Mouse (Mus musculus) thymus, postnatal 0 days (tissue): ENCODE measurements around the gene Zbtb5. TPM values are rescaled to one million over a fixed set of nuclear protein-coding genes. Genes with fewer than 3 reads are reported as not detected.
"Not testable (repeated sequence)": the region's sequence is repeated elsewhere in the genome, so short reads cannot be mapped to it uniquely, and the experiment has no call there.

ENCODE experiments used
- DNase-seq: peaks from one replicate; pipeline ENCODE4 v3.0.0-alpha.2; 2015; ENCODE audit warnings: low spot score
- polyA plus RNA-seq: library from polyadenylated mRNA; unstranded; fragments of >200 nt; fragmentation: Nextera tagmentation; extraction: Ambion mirVana; gene quantifications from 2 replicates; pipeline ENCODE4 v1.2.1, GENCODE M21; 2015

The Zbtb5 gene
- polyA plus RNA-seq, 1 experiment from 2014 or later = 15.9 TPM

DNA sequence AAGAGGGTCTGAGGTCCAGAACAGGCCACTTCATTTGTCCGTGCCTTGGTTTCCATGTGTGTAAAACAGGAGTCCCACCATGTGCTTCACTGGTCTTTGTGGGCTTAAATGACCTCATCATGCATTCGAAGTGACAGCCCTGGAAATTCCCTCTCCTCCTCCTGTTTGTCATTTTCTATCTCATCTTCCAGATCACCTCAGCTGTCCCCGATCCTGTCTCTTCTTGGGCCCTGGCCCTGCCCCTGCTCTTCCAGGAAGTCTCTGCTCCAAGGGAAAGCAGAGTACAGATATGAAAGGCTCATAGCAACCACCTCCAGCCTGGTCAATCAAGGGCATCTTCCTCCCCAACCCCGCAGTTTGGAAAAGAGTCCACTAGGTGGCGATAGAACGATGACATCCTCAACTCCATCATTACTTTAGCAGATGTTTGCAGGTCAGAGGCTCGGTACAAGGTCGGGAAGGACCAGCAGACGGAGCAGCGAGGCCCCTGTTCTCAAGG lies 41.6 kb downstream of the Zbtb5 start:
- DNase-seq = peak; percentile 56

DNA sequence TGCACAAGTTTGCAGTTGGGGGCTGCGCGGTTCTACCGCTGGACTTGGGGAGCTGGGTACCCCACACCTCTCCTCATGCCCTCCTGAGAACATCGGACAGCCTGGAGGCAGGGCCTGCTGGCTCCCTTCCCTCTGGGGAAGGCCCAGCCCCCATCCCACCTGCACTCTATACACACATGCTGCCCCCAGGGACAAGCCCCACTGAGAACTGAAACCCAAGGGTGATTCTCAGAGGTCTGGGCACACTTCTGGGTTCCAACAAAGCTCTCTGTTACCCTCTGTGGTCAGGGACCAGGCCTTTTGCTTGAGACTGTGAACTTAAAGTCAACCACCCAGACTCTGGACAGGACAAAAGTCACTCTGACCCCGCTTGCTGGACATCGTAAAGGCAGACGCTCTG lies 42.2 kb downstream of the Zbtb5 start:
- DNase-seq = no peak

DNA sequence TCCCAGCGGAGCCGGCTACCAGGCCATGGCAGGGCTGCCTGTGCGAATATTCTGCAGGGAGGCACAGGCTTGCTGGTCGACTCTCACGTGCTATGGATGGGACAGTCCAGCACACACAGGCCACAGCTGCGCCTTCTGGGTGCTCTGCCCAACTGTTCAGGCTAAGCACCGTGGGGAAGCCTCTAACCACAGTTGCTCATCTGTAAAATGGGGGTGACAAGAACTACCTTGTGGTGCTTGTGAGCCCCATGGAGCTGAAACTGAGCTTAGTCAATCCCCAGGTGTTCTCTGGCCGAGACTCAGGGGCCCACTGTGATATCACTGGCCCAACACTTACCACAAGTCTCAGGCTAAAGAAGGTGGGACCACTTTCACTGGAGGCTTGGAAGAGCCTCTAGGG lies 44.8 kb downstream of the Zbtb5 start:
- no peak for DNase-seq

- DNase-seq = no peak
These were observed 46.5 kb downstream of the Zbtb5 start for GRCm38 (mm10) chr4:44965736-44966135.

DNA sequence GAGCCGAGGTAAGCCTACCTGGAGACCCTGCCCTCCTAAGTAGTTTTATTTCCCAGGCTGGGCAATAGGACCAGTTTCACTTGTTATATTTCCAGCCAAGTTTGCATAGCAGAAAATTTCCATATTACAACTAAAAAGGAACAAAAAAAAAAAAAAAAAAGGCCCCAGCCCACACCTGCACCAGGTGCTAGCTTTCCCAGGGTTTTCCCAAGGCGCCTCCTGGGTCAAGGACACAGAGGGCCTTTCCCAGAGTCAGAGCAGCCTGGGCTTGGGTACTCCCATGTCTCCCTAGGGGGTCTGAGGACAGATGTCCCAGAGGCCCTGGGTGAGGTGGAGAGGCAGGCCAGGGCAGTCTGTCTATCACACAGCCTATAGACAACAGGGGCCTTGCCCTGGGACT lies 47.0 kb downstream of the Zbtb5 start:
- DNase-seq = no peak

DNA sequence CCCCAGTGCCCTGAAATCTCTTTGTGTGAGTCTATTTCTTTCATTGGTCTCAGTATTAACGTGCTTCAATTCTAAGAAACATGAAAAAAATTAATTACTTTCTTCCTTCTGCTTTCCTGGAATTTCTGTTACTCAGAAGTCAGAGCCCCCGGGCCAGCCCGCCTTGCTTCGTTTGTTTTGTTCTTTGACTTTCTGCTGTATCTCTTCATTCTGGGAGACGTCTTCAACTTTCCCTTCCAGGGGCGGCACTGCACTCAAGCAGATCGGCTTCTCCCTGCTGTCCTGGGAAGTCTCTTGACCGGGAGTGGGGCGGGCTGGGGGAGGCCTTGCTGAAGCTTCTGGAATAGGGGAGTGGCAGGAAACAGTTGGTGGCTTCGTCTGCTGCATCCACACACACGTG lies 49.1 kb downstream of the Zbtb5 start:
- DNase-seq = no peak

DNA sequence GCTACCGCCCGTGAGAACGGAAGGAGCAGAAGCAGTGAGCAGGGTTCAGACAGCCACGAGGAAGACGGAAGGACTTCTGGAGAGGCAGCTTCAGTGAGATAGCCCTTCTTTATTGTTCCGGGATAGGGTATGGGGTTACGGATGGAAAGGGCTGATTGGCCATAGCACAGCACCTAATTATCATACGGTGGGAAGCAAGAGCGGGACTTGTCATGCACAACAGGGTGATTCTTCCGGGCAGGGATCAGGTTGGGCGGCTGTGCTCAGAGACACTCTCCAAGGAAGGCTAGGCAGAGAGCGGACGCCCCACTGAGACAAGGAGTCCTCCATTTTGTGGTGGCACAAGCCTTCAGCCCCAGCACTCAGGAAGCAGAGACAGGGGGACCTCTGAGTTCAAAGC lies 53.0 kb downstream of the Zbtb5 start:
- no peak for DNase-seq

DNA sequence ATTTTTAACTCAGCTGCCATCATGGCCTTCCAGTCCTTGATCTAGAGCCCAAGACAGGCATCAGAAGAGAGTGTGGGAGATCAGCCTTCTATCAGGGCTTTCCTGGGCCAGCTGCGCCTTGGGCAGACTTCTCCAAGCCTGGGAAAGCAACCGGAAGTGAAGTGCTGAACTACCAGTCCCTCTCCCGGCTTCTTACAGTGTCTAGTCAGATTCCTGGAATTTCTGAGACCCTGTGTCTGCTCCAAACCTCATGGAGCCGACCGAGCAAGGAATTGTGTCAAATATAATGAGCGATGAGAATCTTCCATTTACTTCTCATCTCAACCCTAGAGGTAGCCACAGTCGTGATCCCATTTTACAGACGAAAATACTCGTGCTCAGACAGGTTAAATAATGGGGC lies 53.4 kb downstream of the Zbtb5 start:
- no peak for DNase-seq

DNA sequence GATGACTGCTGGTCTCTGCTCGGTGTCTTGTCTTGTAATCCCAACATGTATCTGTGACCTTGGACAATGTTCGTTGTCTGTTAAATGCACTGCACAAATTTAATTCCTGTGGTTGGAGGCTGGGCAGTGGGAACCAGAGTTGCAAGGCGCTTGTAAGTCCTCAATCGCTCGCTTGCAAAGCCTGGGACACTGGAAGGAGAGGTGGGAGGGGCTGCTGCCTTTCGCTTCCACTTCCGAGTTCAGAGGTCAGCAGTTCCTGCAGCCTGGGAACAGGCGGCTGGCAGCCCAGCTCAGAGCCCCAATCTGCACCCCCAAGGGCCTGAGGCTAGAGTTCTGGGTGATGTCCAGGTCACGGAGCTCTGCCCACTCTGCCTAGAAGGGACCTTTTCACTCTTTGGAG lies 59.2 kb downstream of the Zbtb5 start:
- no peak for DNase-seq

DNA sequence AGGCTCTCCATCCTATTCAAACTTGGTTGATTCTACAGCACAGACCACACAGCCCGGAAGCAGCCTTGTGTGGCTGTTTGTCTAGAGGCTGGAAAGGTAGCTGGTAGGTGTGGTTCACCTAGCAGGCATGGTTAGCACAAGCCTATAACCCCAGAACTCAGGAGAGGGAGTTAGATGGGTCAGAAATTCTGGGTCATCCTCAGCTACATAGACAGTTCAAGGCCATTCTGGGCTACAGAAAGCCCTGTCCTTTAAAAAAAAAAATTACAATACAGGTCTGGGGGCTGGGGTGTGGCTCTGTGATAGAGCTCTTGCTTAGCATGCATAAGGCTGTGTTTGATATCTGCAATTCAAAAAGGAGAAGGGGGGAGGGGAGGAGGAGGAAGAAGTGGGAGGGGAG lies 63.9 kb downstream of the Zbtb5 start:
- DNase-seq = no peak

DNA sequence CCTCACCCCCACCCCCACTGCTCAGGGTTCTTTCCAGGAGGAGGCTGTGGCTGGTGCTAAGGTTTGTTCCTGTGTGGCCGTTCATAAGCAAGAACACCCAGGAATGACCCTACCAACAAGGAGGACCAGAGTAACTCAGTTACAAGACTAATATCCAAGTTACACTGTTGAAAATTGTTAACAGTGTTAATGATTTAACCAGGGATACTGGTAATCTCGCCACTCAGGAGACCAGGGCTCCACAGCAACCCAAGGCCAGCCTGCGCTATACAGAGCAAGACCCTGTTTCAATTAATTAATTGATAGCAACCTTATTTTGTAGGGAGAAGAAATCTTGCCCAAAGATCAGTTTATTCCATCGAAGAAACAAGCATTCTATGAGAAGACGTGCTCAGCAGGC lies 64.7 kb downstream of the Zbtb5 start:
- no peak for DNase-seq

DNA sequence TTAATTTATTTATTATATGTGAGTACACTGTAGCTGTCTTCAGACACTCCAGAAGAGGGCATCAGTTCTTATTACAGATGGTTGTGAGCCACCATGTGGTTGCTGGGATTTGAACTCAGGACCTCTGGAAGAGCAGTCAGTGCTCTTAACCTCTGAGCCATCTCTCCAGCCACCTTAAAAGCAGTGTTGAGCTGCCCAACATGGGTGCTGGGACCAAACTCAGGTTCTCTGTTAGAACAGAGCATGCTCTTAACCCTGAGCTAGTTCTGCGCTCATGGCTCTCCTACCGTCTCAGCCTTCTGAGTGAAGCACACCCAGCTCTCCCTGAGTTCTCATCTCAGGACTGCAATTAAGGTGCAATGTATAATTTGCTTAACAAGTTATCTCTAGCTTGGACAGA lies 66.1 kb downstream of the Zbtb5 start:
- not testable (repeated sequence) for DNase-seq

DNA sequence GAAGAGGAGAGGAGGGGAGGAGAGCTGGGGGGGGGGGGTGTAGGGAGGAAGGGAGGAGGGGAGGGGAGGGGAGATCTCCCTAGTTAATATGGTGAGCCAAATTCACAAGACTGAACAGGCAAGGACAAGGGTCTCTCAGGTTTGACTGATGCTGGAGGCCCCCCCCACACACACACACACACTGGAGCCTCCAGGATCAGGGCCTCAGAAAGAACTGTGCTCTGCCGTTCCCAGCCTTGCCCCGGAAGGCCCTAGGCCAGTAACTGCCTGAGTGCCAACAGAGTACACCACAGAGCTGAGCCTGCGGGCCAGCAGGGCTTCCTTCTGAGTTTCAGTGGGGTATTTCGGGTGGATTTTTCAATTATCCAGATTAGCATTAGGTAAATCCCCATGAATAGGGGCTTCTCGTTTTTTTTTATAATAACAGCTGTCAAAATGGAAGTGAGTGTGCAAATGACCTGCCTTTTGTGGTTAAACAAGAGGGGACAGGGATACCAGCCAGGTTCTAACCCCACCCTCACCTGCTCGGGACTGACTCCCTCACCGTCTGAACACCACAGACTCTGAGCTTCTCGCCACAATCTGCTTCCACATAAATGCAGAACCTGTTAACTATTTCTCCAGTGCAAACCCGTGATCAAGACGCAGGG lies 67.7 kb downstream of the Zbtb5 start:
- no peak for DNase-seq

GRCm38 (mm10) chr4:44943480-44943879 lies 68.7 kb downstream of the Zbtb5 start:
- DNase-seq = no peak

DNA sequence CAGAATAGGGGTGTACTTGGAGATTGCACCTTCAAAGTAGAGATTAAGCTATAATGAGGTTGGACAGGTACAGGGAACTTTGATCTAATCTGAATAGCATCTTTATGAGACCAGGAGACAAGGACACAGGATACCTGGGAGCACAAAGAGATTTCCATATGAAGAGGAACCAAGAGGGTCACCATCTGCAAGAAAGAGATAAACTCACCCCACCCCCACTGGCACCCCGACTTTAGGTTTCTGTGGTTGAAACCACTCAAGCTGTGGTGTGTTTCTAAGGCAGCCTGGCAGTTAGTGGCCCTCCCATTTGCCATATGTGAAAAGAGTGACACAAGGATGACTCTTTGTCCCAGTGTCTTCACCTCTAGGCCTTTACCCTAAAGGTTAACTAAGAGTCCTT lies 70.0 kb downstream of the Zbtb5 start:
- DNase-seq = no peak

Other genes with a start within 250 kb of the Zbtb5 start
- gene Grhpr, start 31.0 kb downstream of the Zbtb5 start, polyA plus RNA-seq = 37.6 and 39.1 TPM in 2 replicates
- gene Polr1e, start 6.2 kb upstream of the Zbtb5 start, polyA plus RNA-seq = 48.2 and 49.5 TPM in 2 replicates
- gene Fbxo10, start 72.2 kb upstream of the Zbtb5 start, polyA plus RNA-seq = 7.4 and 9.2 TPM in 2 replicates
- 308 and 318 TPM in 2 replicates for gene Tomm5, start 95.7 kb upstream of the Zbtb5 start, polyA plus RNA-seq
- gene Frmpd1, start 172.5 kb upstream of the Zbtb5 start, polyA plus RNA-seq = 0.14 and 0.26 TPM in 2 replicates